Mouse (Mus musculus) intestine, embryonic 14.5 days (tissue): ENCODE measurements around the gene Haghl. TPM values are rescaled to one million over a fixed set of nuclear protein-coding genes. Genes with fewer than 3 reads are reported as not detected.

Source experiments
- ATAC-seq: fragments of 200-750 bp; cut with Nextera tagmentation; replicated peaks from 2 replicates; pipeline ENCODE4 v1.8.0; 2017; ENCODE audit warnings: low read depth, moderate number of reproducible peaks, moderate TSS enrichment, moderate library complexity; ENCODE audit not compliant: low FRiP score, low TSS enrichment
- DNase-seq: peaks from one replicate; pipeline ENCODE4 v3.0.0-alpha.2; 2018; ENCODE audit warnings: low spot score
- H3K27ac ChIP-seq: fragments of 300-500 bp; sonication (generic); 2 replicates; pipeline ENCODE4 v1.5.1; 2014; ENCODE audit warnings: low read depth, mild to moderate bottlenecking, control low read depth
- H3K27me3 ChIP-seq: fragments of 300-500 bp; sonication (generic); replicated peaks from 2 replicates; pipeline ENCODE4 v1.6.1; 2014; ENCODE audit warnings: low read length, control low read depth; ENCODE audit not compliant: control insufficient read depth, insufficient read depth
- H3K36me3 ChIP-seq: fragments of 300-500 bp; sonication (generic); 2 replicates; pipeline ENCODE4 v1.6.1; 2014; ENCODE audit warnings: low read length, control low read depth; ENCODE audit not compliant: control insufficient read depth, insufficient read depth
- H3K4me1 ChIP-seq: fragments of 300-500 bp; sonication (generic); replicated peaks from 2 replicates; pipeline ENCODE4 v1.6.1; 2014; ENCODE audit warnings: low read length, control low read depth, mixed read lengths; ENCODE audit not compliant: control insufficient read depth, insufficient read depth
- H3K4me2 ChIP-seq: fragments of 300-500 bp; sonication (generic); 2 replicates; pipeline ENCODE4 v1.6.1; 2014; ENCODE audit warnings: low read length
- H3K4me3 ChIP-seq: fragments of 300-500 bp; sonication (generic); 2 replicates; pipeline ENCODE4 v1.5.1; 2014; ENCODE audit warnings: low read depth, low read length, control low read depth, mixed read lengths
- H3K9ac ChIP-seq: fragments of 300-500 bp; sonication (generic); 2 replicates; pipeline ENCODE4 v1.6.1; 2014; ENCODE audit warnings: mild to moderate bottlenecking, low read length
- H3K9me3 ChIP-seq: fragments of 300-500 bp; sonication (generic); 2 replicates; pipeline ENCODE4 v1.6.1; 2016; ENCODE audit warnings: low read length, control low read depth; ENCODE audit not compliant: control insufficient read depth
- WGBS: fragments of 180-500 bp; shearing (Covaris S2); extraction: QIAGEN DNeasy Blood & Tissue Kit; methylation state at CpG from one replicate; pipeline ENCODE4 v1.1.7; 2014; 5-methylcytosine and 5-hydroxymethylcytosine counted together
- polyA plus RNA-seq: library from polyadenylated mRNA; unstranded; fragments of >200 nt; fragmentation: Nextera tagmentation; extraction: Ambion mirVana; gene quantifications from 2 replicates; pipeline ENCODE4 v1.2.1, GENCODE M21; 2014

The Haghl gene
- polyA plus RNA-seq, 1 experiment from 2014 or later, result 57.2 TPM

- 66% methylated on average over 17 of the region's 17 CpGs for WGBS
- ATAC-seq (no peak), DNase-seq (no peak)
- H3K36me3 ChIP-seq, result peaks cover 24% of the 10 kb centered on the region
- H3K9me3 ChIP-seq, result no peaks in the 10 kb centered on the region
- H3K4me2 ChIP-seq, result peak overlapping the region; percentile 92
- H3K4me3 ChIP-seq, result peak overlapping the region; percentile 77; the same call in 1 of the 2 replicates
- H3K9ac ChIP-seq, result peak overlapping the region; percentile 62; the same call in 1 of the 2 replicates
- H3K27ac ChIP-seq, result no peak overlapping the region
- peaks cover 21% of the 10 kb centered on the region for H3K4me1 ChIP-seq
- peaks cover 18% of the 10 kb centered on the region for H3K27me3 ChIP-seq
Measured at GRCm38 (mm10) chr17:25824362-25825142, 39.1 kb upstream of the Haghl start.

- peaks cover 19% of the 10 kb centered on the region for H3K4me1 ChIP-seq
- WGBS, result under 1% methylated on average over 18 of the region's 18 CpGs
- peak within 1 kb of the TSS; percentile 62 for H3K9ac ChIP-seq
- H3K27ac ChIP-seq, result peak within 1 kb of the TSS; percentile 38
- DNase-seq, result peak; percentile 79
- peaks cover 29% of the 10 kb centered on the region for H3K27me3 ChIP-seq
- 0 out of 2 replicates have a peak, but pooled peaks have one; percentile 49 for ATAC-seq
- H3K4me3 ChIP-seq, result peak within 1 kb of the TSS; percentile 77
- H3K36me3 ChIP-seq, result peaks cover 24% of the 10 kb centered on the region
- H3K9me3 ChIP-seq, result no peaks in the 10 kb centered on the region
- H3K4me2 ChIP-seq, result peak within 1 kb of the TSS; percentile 92
Measured at GRCm38 (mm10) chr17:25823452-25823851, 38.0 kb upstream of the Haghl start, which contains the start of gene Wdr24. Wdr24 (plus strand) TSS chr17:25823627.

- H3K27ac ChIP-seq, result no peak overlapping the region
- WGBS, result 5% methylated on average over 46 of the region's 46 CpGs
- H3K36me3 ChIP-seq, result no peaks in the 10 kb centered on the region
- peak overlapping the region; percentile 25 for H3K4me2 ChIP-seq
- H3K27me3 ChIP-seq, result peaks cover 40% of the 10 kb centered on the region
- H3K9ac ChIP-seq, result no peak overlapping the region
- ATAC-seq (peak; percentile 41), DNase-seq (no peak)
- no peak overlapping the region for H3K4me3 ChIP-seq
- no peaks in the 10 kb centered on the region for H3K9me3 ChIP-seq
- peaks cover 3% of the 10 kb centered on the region for H3K4me1 ChIP-seq
Measured at GRCm38 (mm10) chr17:25818851-25819780, 33.6 kb upstream of the Haghl start.

- H3K9ac ChIP-seq, result no peak overlapping the region
- H3K4me3 ChIP-seq, result no peak overlapping the region
- no peaks in the 10 kb centered on the region for H3K36me3 ChIP-seq
- H3K27ac ChIP-seq, result no peak overlapping the region
- no peak for ATAC-seq
- no peak overlapping the region for H3K4me2 ChIP-seq
- WGBS, result 77% methylated on average over 11 of the region's 11 CpGs
- no peaks in the 10 kb centered on the region for H3K4me1 ChIP-seq
- no peak for DNase-seq
- H3K9me3 ChIP-seq, result no peaks in the 10 kb centered on the region
- peaks cover 43% of the 10 kb centered on the region for H3K27me3 ChIP-seq
Measured at GRCm38 (mm10) chr17:25817662-25818061, 32.2 kb upstream of the Haghl start.

- Histone ChIP-seq H3K4me3 (no peak overlapping the region), H3K27me3 (peaks cover 40% of the 10 kb centered on the region), H3K36me3 (no peaks in the 10 kb centered on the region), H3K27ac (no peak overlapping the region), H3K9ac (no peak overlapping the region), H3K9me3 (no peaks in the 10 kb centered on the region), H3K4me2 (no peak overlapping the region; the same call in 1 of the 2 replicates), H3K4me1 (peaks cover 11% of the 10 kb centered on the region)
- DNase-seq (peak; percentile 99), ATAC-seq (peak; percentile 37; the same call in 1 of the 2 replicates)
- 3% methylated on average over 20 of the region's 20 CpGs for WGBS
Measured at GRCm38 (mm10) chr17:25813471-25813870, 28.0 kb upstream of the Haghl start.

- peaks cover 34% of the 10 kb centered on the region for H3K27me3 ChIP-seq
- WGBS, result 84% methylated on average over 4 of the region's 4 CpGs
- no peaks in the 10 kb centered on the region for H3K36me3 ChIP-seq
- no peaks in the 10 kb centered on the region for H3K9me3 ChIP-seq
- DNase-seq (no peak), ATAC-seq (no peak)
- peaks cover 12% of the 10 kb centered on the region for H3K4me1 ChIP-seq
- no peak overlapping the region for H3K4me3 ChIP-seq
- H3K27ac ChIP-seq, result no peak overlapping the region
- no peak overlapping the region for H3K4me2 ChIP-seq
- H3K9ac ChIP-seq, result no peak overlapping the region
Measured at GRCm38 (mm10) chr17:25810890-25811289, 25.4 kb upstream of the Haghl start.

- H3K9ac ChIP-seq, result peak overlapping the region; percentile 53
- H3K9me3 ChIP-seq, result no peaks in the 10 kb centered on the region
- ATAC-seq, result no peak
- 4% methylated on average over 21 of the region's 25 CpGs for WGBS
- peak overlapping the region; percentile 96 for H3K4me2 ChIP-seq
- no peak overlapping the region for H3K27ac ChIP-seq
- peaks cover 12% of the 10 kb centered on the region for H3K4me1 ChIP-seq
- H3K36me3 ChIP-seq, result no peaks in the 10 kb centered on the region
- H3K4me3 ChIP-seq, result peak overlapping the region; percentile 60
- no peak for DNase-seq
- H3K27me3 ChIP-seq, result peaks cover 34% of the 10 kb centered on the region
Measured at GRCm38 (mm10) chr17:25809606-25810340, 24.3 kb upstream of the Haghl start.
